In the genomic region with DNA sequence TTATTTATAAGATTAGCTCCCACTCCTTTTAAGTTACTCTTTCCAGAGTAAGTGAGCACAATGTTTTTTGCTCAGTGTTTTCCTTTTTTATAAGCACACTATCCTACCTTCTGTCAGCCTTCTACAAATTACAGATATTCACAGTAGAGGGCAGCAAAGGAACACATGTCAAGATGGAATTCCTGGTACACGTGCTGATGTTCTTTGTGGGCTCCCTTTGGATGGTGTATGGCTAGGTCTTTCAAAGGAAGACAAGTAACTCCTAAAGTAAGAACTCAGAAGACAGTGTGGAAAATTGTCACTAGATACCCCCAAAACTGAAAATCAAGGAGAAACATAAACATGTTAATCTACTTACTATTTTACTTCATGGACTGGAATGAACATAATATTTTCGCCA, we compare ENCODE assay signal across 8 mouse cellular contexts. TPM values are rescaled to one million over a fixed set of nuclear protein-coding genes. Genes with fewer than 3 reads are reported as not detected.
A peak's percentile ranks its signal among the peaks of the same experiment; 100 is the strongest.
DNase-seq lines count a peak whose midpoint lies in the region; ATAC-seq lines count a peak whose summit lies in the region.

No protein-coding gene starts in this region.

- no peak for DNase-seq in kidney, adult 11 months
- DNase-seq in A20 (ENCODE audit: low read depth, low spot score) = peak; percentile 23
- DNase-seq in R1 (ENCODE audit: low read depth, low spot score) = peak; percentile 16
- DNase-seq in hindbrain, embryonic 14.5 days (ENCODE audit: low spot score) = peak; percentile 82
- no peak for DNase-seq in ovary, postnatal 14 days (ENCODE audit: low spot score)
- no peak for DNase-seq in gastrocnemius, postnatal 25 days
- DNase-seq in thymus, postnatal 25 days = no peak

- peak; percentile 43; the same call in 1 of the 2 replicates for ATAC-seq in kidney, embryonic 14.5 days (ENCODE audit: low FRiP score, low TSS enrichment)
- peak; percentile 71 for ATAC-seq in hindbrain, embryonic 14.5 days (ENCODE audit: low FRiP score)

- H3K9me3 ChIP-seq in kidney, embryonic 14.5 days (ENCODE audit: control insufficient read depth, low read length) = no peaks in the 10 kb centered on the region
- no peaks in the 10 kb centered on the region for H3K9me3 ChIP-seq in hindbrain, embryonic 14.5 days (ENCODE audit: control insufficient read depth, low read length)

- no peak overlapping the region for H3K4me2 ChIP-seq in kidney, embryonic 14.5 days (replicated peaks; ENCODE audit: low read depth, low read length)
- no peak overlapping the region for H3K4me2 ChIP-seq in hindbrain, embryonic 14.5 days (replicated peaks)

- no peaks in the 10 kb centered on the region for H3K36me3 ChIP-seq in kidney, embryonic 14.5 days (ENCODE audit: control insufficient read depth, insufficient read depth, low read length)
- no peaks in the 10 kb centered on the region for H3K36me3 ChIP-seq in hindbrain, embryonic 14.5 days (replicated peaks; ENCODE audit: control insufficient read depth, insufficient read depth)

- H3K27me3 ChIP-seq in kidney, embryonic 14.5 days (ENCODE audit: control insufficient read depth, insufficient read depth, low read length) = no peaks in the 10 kb centered on the region
- H3K27me3 ChIP-seq in hindbrain, embryonic 14.5 days (ENCODE audit: control insufficient read depth, insufficient read depth, low read length) = no peaks in the 10 kb centered on the region

- H3K9ac ChIP-seq in kidney, embryonic 14.5 days (ENCODE audit: low read depth, low read length) = no peak overlapping the region
- no peak overlapping the region for H3K9ac ChIP-seq in hindbrain, embryonic 14.5 days

- no peak overlapping the region for H3K27ac ChIP-seq in kidney, embryonic 14.5 days (ENCODE audit: low read depth, low read length)
- no peak overlapping the region for H3K27ac ChIP-seq in hindbrain, embryonic 14.5 days

- no peak overlapping the region for H3K4me3 ChIP-seq in kidney, embryonic 14.5 days (ENCODE audit: low read length)
- H3K4me3 ChIP-seq in hindbrain, embryonic 14.5 days (replicated peaks; ENCODE audit: low read length) = no peak overlapping the region

- 43% methylated on average over 2 of the region's 2 CpGs for WGBS in kidney, embryonic 14.5 days
- WGBS in hindbrain, embryonic 14.5 days = 47% methylated on average over 2 of the region's 2 CpGs

- no peaks in the 10 kb centered on the region for H3K4me1 ChIP-seq in kidney, embryonic 14.5 days (ENCODE audit: control insufficient read depth, insufficient read depth, low read length)
- no peaks in the 10 kb centered on the region for H3K4me1 ChIP-seq in hindbrain, embryonic 14.5 days (replicated peaks; ENCODE audit: control insufficient read depth, insufficient read depth, low read length)

RNA-seq across cellular contexts. Expression of gene Tpk1, which starts 19.9 kb away (rescaled TPM):
- 10.0 and 14.2 TPM in 2 replicates for polyA plus RNA-seq in kidney, embryonic 14.5 days (2014; fragmentation: Nextera tagmentation; extraction: Ambion mirVana)
- 5.1 and 5.3 TPM in 2 replicates for polyA plus RNA-seq in hindbrain, embryonic 14.5 days (2014; fragmentation: Nextera tagmentation; extraction: Ambion mirVana)
- 1 to 10 TPM in 1 of 2 experiments, under 1 TPM in 1; 0.84 to 1.1 TPM for total RNA-seq in gastrocnemius, postnatal 25 days (2021)

Comparison
In these comparisons a context has a peak if more than half of its experiments do, and no peak if none do; other contexts are left out.
1. DNase-seq: peak in A20 (single experiment), R1 (single experiment) and hindbrain, embryonic 14.5 days (single experiment); none in kidney, adult 11 months (single experiment), ovary, postnatal 14 days (single experiment), gastrocnemius, postnatal 25 days (single experiment) and thymus, postnatal 25 days (single experiment).